In the genomic region with DNA sequence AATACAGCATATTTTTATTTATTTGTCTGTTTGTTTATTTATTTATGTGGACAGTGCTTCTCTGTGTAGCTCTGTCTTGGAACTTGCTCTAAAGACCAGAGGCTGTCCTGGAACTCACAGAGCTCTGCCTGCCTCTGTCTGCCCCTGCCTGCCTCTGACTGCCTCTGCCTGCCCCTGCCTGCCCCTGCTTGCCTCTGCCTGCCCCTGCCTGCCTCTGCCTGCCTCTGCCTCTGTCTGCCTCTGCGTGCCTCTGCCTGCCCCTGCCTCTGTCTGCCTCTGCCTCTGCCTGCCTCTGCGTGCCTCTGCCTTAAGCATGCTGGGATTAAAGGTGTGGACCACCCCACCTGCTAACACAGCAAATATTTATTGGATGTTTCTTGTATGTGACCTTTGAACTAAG, we compare ENCODE assay signal across 15 mouse cellular contexts.
"Had no signal": no experiment of that assay in that cellular context is flagged by ENCODE, and none has a peak within 500 bp of the region (broad histone marks: within the 10 kb centered on the region; RNA-seq: fewer than 3 reads in every experiment).

No protein-coding gene starts in this region.

- H3K27me3 ChIP-seq: kidney, embryonic 15.5 days; limb, embryonic 12.5 days; liver, embryonic 13.5 days; lung, embryonic 15.5 days; midbrain, embryonic 15.5 days; neural tube, embryonic 13.5 days; stomach, embryonic 15.5 days had no signal

- H3K9me3 ChIP-seq: kidney, embryonic 15.5 days; liver, embryonic 13.5 days; lung, embryonic 15.5 days; midbrain, embryonic 15.5 days; neural tube, embryonic 13.5 days; stomach, embryonic 15.5 days had no signal

- H3K36me3 ChIP-seq: kidney, embryonic 15.5 days; limb, embryonic 12.5 days; liver, embryonic 13.5 days; lung, embryonic 15.5 days; midbrain, embryonic 15.5 days; neural tube, embryonic 13.5 days; stomach, embryonic 15.5 days had no signal

- ATAC-seq: liver, postnatal 0 days; midbrain, embryonic 15.5 days had no signal

- H3K4me1 ChIP-seq: limb, embryonic 12.5 days; midbrain, embryonic 15.5 days; stomach, embryonic 15.5 days had no signal

- H3K4me2 ChIP-seq: kidney, embryonic 15.5 days; limb, embryonic 12.5 days; liver, embryonic 13.5 days; lung, embryonic 15.5 days; midbrain, embryonic 15.5 days; neural tube, embryonic 13.5 days; stomach, embryonic 15.5 days had no signal

- H3K27ac ChIP-seq: kidney, embryonic 15.5 days; left cerebral cortex, adult 2 months; limb, embryonic 12.5 days; liver, embryonic 13.5 days; lung, embryonic 15.5 days; midbrain, embryonic 15.5 days; neural tube, embryonic 13.5 days; stomach, embryonic 15.5 days had no signal

- DNase-seq: kidney, adult 2 months; kidney, postnatal 14 days; liver; liver, embryonic 13.5 days; liver, postnatal 0 days; retina, postnatal 1 day; thymus, adult 2 months; thymus, postnatal 25 days had no signal

- H3K9ac ChIP-seq: kidney, embryonic 15.5 days; limb, embryonic 12.5 days; liver, embryonic 13.5 days; liver, postnatal 0 days; lung, embryonic 15.5 days; midbrain, embryonic 15.5 days; neural tube, embryonic 13.5 days; stomach, embryonic 15.5 days had no signal

- H3K4me3 ChIP-seq: kidney, embryonic 15.5 days; left cerebral cortex, adult 2 months; limb, embryonic 12.5 days; liver, embryonic 13.5 days; lung, embryonic 15.5 days; midbrain, embryonic 15.5 days; neural tube, embryonic 13.5 days; stomach, embryonic 15.5 days had no signal
